Mouse (Mus musculus) hindbrain, embryonic 15.5 days (tissue): ENCODE measurements around the gene Igsf3. TPM values are rescaled to one million over a fixed set of nuclear protein-coding genes. Genes with fewer than 3 reads are reported as not detected.

Source experiments
- ATAC-seq: fragments of 200-750 bp; cut with Nextera tagmentation; 2 replicates; pipeline ENCODE4 v1.8.0; 2017; ENCODE audit warnings: low read depth, moderate number of reproducible peaks, moderate TSS enrichment; ENCODE audit not compliant: low FRiP score
- H3K27ac ChIP-seq: fragments of 300-500 bp; sonication (generic); replicated peaks from 2 replicates; pipeline ENCODE4 v1.5.1; 2015; ENCODE audit warnings: mild to moderate bottlenecking, inconsistent platforms
- H3K27me3 ChIP-seq: fragments of 300-500 bp; sonication (generic); 2 replicates; pipeline ENCODE4 v1.6.1; 2015; ENCODE audit warnings: control low read depth, inconsistent platforms
- H3K36me3 ChIP-seq: fragments of 300-500 bp; sonication (generic); 2 replicates; pipeline ENCODE4 v1.6.1; 2015; ENCODE audit warnings: control low read depth, inconsistent platforms
- H3K4me1 ChIP-seq: fragments of 300-500 bp; sonication (generic); replicated peaks from 2 replicates; pipeline ENCODE4 v1.6.1; 2015; ENCODE audit warnings: control low read depth, inconsistent platforms
- H3K4me2 ChIP-seq: fragments of 300-500 bp; sonication (generic); 2 replicates; pipeline ENCODE4 v1.6.1; 2015; ENCODE audit warnings: moderate library complexity, mild to moderate bottlenecking, inconsistent platforms
- H3K4me3 ChIP-seq: fragments of 300-500 bp; sonication (generic); 2 replicates; pipeline ENCODE4 v1.5.1; 2015; ENCODE audit warnings: mild to moderate bottlenecking, inconsistent platforms
- H3K9ac ChIP-seq: fragments of 300-500 bp; sonication (generic); 2 replicates; pipeline ENCODE4 v1.6.1; 2015; ENCODE audit warnings: inconsistent platforms
- H3K9me3 ChIP-seq: fragments of 300-500 bp; sonication (generic); 2 replicates; pipeline ENCODE4 v1.6.1; 2016; ENCODE audit warnings: control low read depth, inconsistent platforms
- WGBS: fragments of 180-500 bp; shearing (Covaris S2); methylation state at CpG from one replicate; pipeline ENCODE4 v1.1.7; 2015; 5-methylcytosine and 5-hydroxymethylcytosine counted together
- polyA plus RNA-seq: library from polyadenylated mRNA; unstranded; fragments of >200 nt; fragmentation: Nextera tagmentation; extraction: Ambion mirVana; gene quantifications from 2 replicates; pipeline ENCODE4 v1.2.1, GENCODE M21; 2015

Gene Igsf3
- polyA plus RNA-seq, 1 experiment from 2014 or later = 90.6 TPM

- 74% methylated on average over 4 of the region's 4 CpGs for WGBS
- no peaks in the 10 kb centered on the region for H3K27me3 ChIP-seq
- no peak overlapping the region for H3K27ac ChIP-seq
- 0 out of 2 replicates have a peak, but pooled peaks cover 4% of the 10 kb centered on the region for H3K4me1 ChIP-seq
- H3K9me3 ChIP-seq = no peaks in the 10 kb centered on the region
- H3K4me3 ChIP-seq = no peak overlapping the region
- no peak overlapping the region for H3K4me2 ChIP-seq
- no peak overlapping the region for H3K9ac ChIP-seq
- peaks cover 17% of the 10 kb centered on the region for H3K36me3 ChIP-seq
- ATAC-seq = no peak
Measured at GRCm38 (mm10) chr3:101436469-101436868, 59.6 kb downstream of the Igsf3 start.

- Histone ChIP-seq H3K36me3 (peaks cover 17% of the 10 kb centered on the region), H3K9ac (no peak overlapping the region), H3K9me3 (no peaks in the 10 kb centered on the region), H3K27me3 (no peaks in the 10 kb centered on the region), H3K4me2 (no peak overlapping the region), H3K27ac (no peak overlapping the region), H3K4me1 (no peaks in the 10 kb centered on the region), H3K4me3 (no peak overlapping the region)
- 77% methylated on average over 12 of the region's 12 CpGs for WGBS
- ATAC-seq = peak; percentile 39; the same call in 1 of the 2 replicates
Measured at GRCm38 (mm10) chr3:101437021-101437563, 60.2 kb downstream of the Igsf3 start.

GRCm38 (mm10) chr3:101443265-101443881 is 66.5 kb downstream of the Igsf3 start:
- Histone ChIP-seq H3K9ac (no peak overlapping the region; the same call in 1 of the 2 replicates), H3K4me3 (no peak overlapping the region), H3K4me1 (0 out of 2 replicates have a peak, but pooled peaks cover 4% of the 10 kb centered on the region), H3K27me3 (no peaks in the 10 kb centered on the region), H3K36me3 (peaks cover 7% of the 10 kb centered on the region), H3K27ac (peak overlapping the region; percentile 40; the same call in 1 of the 2 replicates), H3K4me2 (no peak overlapping the region), H3K9me3 (no peaks in the 10 kb centered on the region)
- ATAC-seq = peak; percentile 35; the same call in 1 of the 2 replicates
- 72% methylated on average over 11 of the region's 11 CpGs for WGBS

GRCm38 (mm10) chr3:101444437-101444836 is 67.6 kb downstream of the Igsf3 start:
- Histone ChIP-seq H3K27me3 (no peaks in the 10 kb centered on the region), H3K9ac (no peak overlapping the region), H3K4me1 (0 out of 2 replicates have a peak, but pooled peaks cover 4% of the 10 kb centered on the region), H3K4me2 (no peak overlapping the region), H3K9me3 (no peaks in the 10 kb centered on the region), H3K4me3 (no peak overlapping the region), H3K27ac (no peak overlapping the region), H3K36me3 (peaks cover 5% of the 10 kb centered on the region)
- 80% methylated on average over 8 of the region's 8 CpGs for WGBS
- 0 out of 2 replicates have a peak, but pooled peaks have one; percentile 16 for ATAC-seq

GRCm38 (mm10) chr3:101447239-101447638 is 70.4 kb downstream of the Igsf3 start:
- Histone ChIP-seq H3K27me3 (no peaks in the 10 kb centered on the region), H3K4me1 (peaks cover 9% of the 10 kb centered on the region; the same call in 1 of the 2 replicates), H3K9me3 (no peaks in the 10 kb centered on the region), H3K9ac (no peak overlapping the region), H3K36me3 (peaks cover 12% of the 10 kb centered on the region), H3K27ac (no peak overlapping the region), H3K4me3 (no peak overlapping the region), H3K4me2 (no peak overlapping the region)
- no peak for ATAC-seq
- 71% methylated on average over 4 of the region's 4 CpGs for WGBS

- no peaks in the 10 kb centered on the region for H3K27me3 ChIP-seq
- H3K4me3 ChIP-seq = no peak overlapping the region
- H3K4me2 ChIP-seq = no peak overlapping the region
- H3K9me3 ChIP-seq = no peaks in the 10 kb centered on the region
- no peak overlapping the region for H3K9ac ChIP-seq
- no peak overlapping the region for H3K27ac ChIP-seq
- peaks cover 26% of the 10 kb centered on the region for H3K36me3 ChIP-seq
- WGBS = 66% methylated on average over 3 of the region's 3 CpGs
- peaks cover 4% of the 10 kb centered on the region; the same call in 1 of the 2 replicates for H3K4me1 ChIP-seq
- no peak for ATAC-seq
Measured at GRCm38 (mm10) chr3:101448765-101449164, 71.9 kb downstream of the Igsf3 start.

- no peak overlapping the region for H3K4me2 ChIP-seq
- no peaks in the 10 kb centered on the region for H3K27me3 ChIP-seq
- peaks cover 4% of the 10 kb centered on the region; the same call in 1 of the 2 replicates for H3K4me1 ChIP-seq
- H3K9me3 ChIP-seq = no peaks in the 10 kb centered on the region
- peaks cover 44% of the 10 kb centered on the region for H3K36me3 ChIP-seq
- WGBS = 91% methylated on average over 31 of the region's 31 CpGs
- H3K9ac ChIP-seq = no peak overlapping the region
- H3K27ac ChIP-seq = no peak overlapping the region
- ATAC-seq = no peak
- H3K4me3 ChIP-seq = no peak overlapping the region
Measured at GRCm38 (mm10) chr3:101450811-101451428, 74.0 kb downstream of the Igsf3 start.

GRCm38 (mm10) chr3:101460618-101461017 is 83.7 kb downstream of the Igsf3 start:
- Histone ChIP-seq H3K4me1 (peaks cover 18% of the 10 kb centered on the region), H3K4me3 (no peak overlapping the region), H3K9me3 (no peaks in the 10 kb centered on the region), H3K4me2 (no peak overlapping the region), H3K27me3 (no peaks in the 10 kb centered on the region), H3K36me3 (peaks cover 30% of the 10 kb centered on the region), H3K27ac (no peak overlapping the region), H3K9ac (no peak overlapping the region)
- no peak for ATAC-seq
- 73% methylated on average over 7 of the region's 7 CpGs for WGBS

- H3K9me3 ChIP-seq = no peaks in the 10 kb centered on the region
- peak overlapping the region; percentile 71; the same call in 1 of the 2 replicates for H3K27ac ChIP-seq
- H3K4me2 ChIP-seq = no peak overlapping the region
- no peak for ATAC-seq
- H3K4me3 ChIP-seq = no peak overlapping the region
- 66% methylated on average over 7 of the region's 7 CpGs for WGBS
- no peaks in the 10 kb centered on the region for H3K27me3 ChIP-seq
- H3K9ac ChIP-seq = no peak overlapping the region
- H3K36me3 ChIP-seq = peaks cover 29% of the 10 kb centered on the region
- H3K4me1 ChIP-seq = peaks cover 18% of the 10 kb centered on the region
Measured at GRCm38 (mm10) chr3:101461046-101461445, 84.2 kb downstream of the Igsf3 start.

GRCm38 (mm10) chr3:101461816-101462215 is 84.9 kb downstream of the Igsf3 start:
- no peaks in the 10 kb centered on the region for H3K27me3 ChIP-seq
- no peak overlapping the region for H3K9ac ChIP-seq
- WGBS = 21% methylated on average over 8 of the region's 8 CpGs
- H3K4me2 ChIP-seq = no peak overlapping the region
- no peak for ATAC-seq
- H3K4me3 ChIP-seq = no peak overlapping the region
- H3K9me3 ChIP-seq = no peaks in the 10 kb centered on the region
- peaks cover 18% of the 10 kb centered on the region for H3K4me1 ChIP-seq
- H3K27ac ChIP-seq = peak overlapping the region; percentile 71
- H3K36me3 ChIP-seq = peaks cover 29% of the 10 kb centered on the region

- no peaks in the 10 kb centered on the region for H3K27me3 ChIP-seq
Measured at GRCm38 (mm10) chr3:101462294-101462693, 85.4 kb downstream of the Igsf3 start.

GRCm38 (mm10) chr3:101463491-101463890 is 86.6 kb downstream of the Igsf3 start:
- Histone ChIP-seq H3K4me3 (no peak overlapping the region), H3K36me3 (peaks cover 16% of the 10 kb centered on the region), H3K4me2 (no peak overlapping the region), H3K9ac (no peak overlapping the region), H3K27me3 (no peaks in the 10 kb centered on the region), H3K27ac (no peak overlapping the region), H3K9me3 (no peaks in the 10 kb centered on the region), H3K4me1 (peaks cover 24% of the 10 kb centered on the region)
- no peak for ATAC-seq
- 84% methylated on average over 3 of the region's 3 CpGs for whole genome bisulfite sequencing

More at GRCm38 (mm10) chr3:101462294-101462693, 85.4 kb downstream of the Igsf3 start:
- Histone ChIP-seq H3K4me2 (no peak overlapping the region), H3K27ac (peak overlapping the region; percentile 71), H3K4me3 (no peak overlapping the region), H3K9ac (no peak overlapping the region), H3K36me3 (peaks cover 28% of the 10 kb centered on the region), H3K4me1 (peaks cover 18% of the 10 kb centered on the region), H3K9me3 (no peaks in the 10 kb centered on the region)
- 18% methylated on average over 5 of the region's 5 CpGs for WGBS
- peak; percentile 54; the same call in 1 of the 2 replicates for ATAC-seq
